In genomic region chr12:25024862-25025545, GRCm38 (mm10) we compare ENCODE assay signal across 9 mouse cellular contexts. TPM values are rescaled to one million over a fixed set of nuclear protein-coding genes. Genes with fewer than 3 reads are reported as not detected.
DNase-seq lines count a peak whose midpoint lies in the region; ATAC-seq and TF ChIP-seq lines count a peak whose summit lies in the region.
"Had no signal": no experiment of that assay in that cellular context is flagged by ENCODE, and none has a peak within 500 bp of the region (broad histone marks: within the 10 kb centered on the region; RNA-seq: fewer than 3 reads in every experiment).

No protein-coding gene starts in this region.

- H3K27me3 ChIP-seq in G1E (ENCODE audit: insufficient read depth, low read length): no peaks in the 10 kb centered on the region
- H3K27me3 ChIP-seq: liver, embryonic 15.5 days had no signal

- no peak overlapping the region for H3K4me3 ChIP-seq in gastrocnemius, adult 2 months
- no peak overlapping the region for H3K4me3 ChIP-seq in lung, adult 2 months (replicated peaks; ENCODE audit: extremely low read depth, low read depth, low read length)
- H3K4me3 ChIP-seq in G1E (ENCODE audit: low read depth, low read length): no peak overlapping the region
- H3K4me3 ChIP-seq: liver, embryonic 15.5 days had no signal

- H3K9me3 ChIP-seq in G1E (replicated peaks): no peaks in the 10 kb centered on the region
- H3K9me3 ChIP-seq: liver, embryonic 15.5 days had no signal

- no peak for DNase-seq in gastrocnemius, adult 2 months
- no peak for DNase-seq in gastrocnemius, postnatal 14 days
- no peak for DNase-seq in lung, adult 2 months
- no peak for DNase-seq in lung, postnatal 14 days
- no peak for DNase-seq in G1E (ENCODE audit: low spot score)
- peak; percentile 24 for DNase-seq in lung, postnatal 36 days
- no peak for DNase-seq in cerebellum, postnatal 4 days (ENCODE audit: low spot score in 2 of 2)
- no peak for DNase-seq in urinary bladder, postnatal 25 days (ENCODE audit: low spot score)

- no peak for TF ChIP-seq POLR2A in lung, adult 2 months (IDR thresholded peaks at IDR 0.05; ENCODE audit: borderline replicate concordance, extremely low read depth, low read depth, low read length)

- TF ChIP-seq CTCF in gastrocnemius, adult 2 months (IDR thresholded peaks at IDR 0.05): peak; percentile 43; the same call in 1 of the 2 replicates
- peak; percentile 32; the same call in 1 of the 2 replicates for TF ChIP-seq CTCF in lung, adult 2 months (IDR thresholded peaks at IDR 0.05; ENCODE audit: insufficient read depth, low read length)
- TF ChIP-seq CTCF in G1E (IDR thresholded peaks at IDR 0.05; ENCODE audit: low read depth, low read length): no peak

- no peaks in the 10 kb centered on the region; the same call in 1 of the 2 replicates for H3K4me1 ChIP-seq in lung, adult 2 months (ENCODE audit: control insufficient read depth, insufficient read depth, low read length)
- H3K4me1 ChIP-seq in G1E (ENCODE audit: insufficient read depth, low read depth, low read length): no peaks in the 10 kb centered on the region
- H3K4me1 ChIP-seq: liver, embryonic 15.5 days had no signal

- H3K27ac ChIP-seq in gastrocnemius, adult 2 months: no peak overlapping the region
- H3K27ac ChIP-seq: liver, embryonic 15.5 days had no signal

- intact Hi-C loops in gastrocnemius, adult 2 months (cut with DNase I): loop anchor here (10.0 kb wide), 2 partner anchors 70 to 1050 kb away; partner anchors contain the start of gene Id2
- intact Hi-C loops in gastrocnemius, postnatal 14 days (cut with DNase I; ENCODE audit: low total_unique reads): loop anchor here (5.0 kb wide), 1 partner anchor 1257 kb away; no protein-coding TSS in a partner anchor

- 0 out of 2 replicates have a peak, but pooled peaks have one; percentile 15 for ATAC-seq in G1E (ENCODE audit: extremely low read depth, insufficient number of reproducible peaks, low FRiP score, poor library complexity, severe bottlenecking)

- H3K36me3 ChIP-seq in G1E (replicated peaks): peaks cover 68% of the 10 kb centered on the region

- WGBS in lung, adult 2 months: 62% methylated on average over 9 of the region's 9 CpGs

RNA-seq across cellular contexts. Expression of gene Kidins220, which starts 50.3 kb away (rescaled TPM):
- total RNA-seq in gastrocnemius, adult 2 months (2021): 10 to 100 TPM; 51.3 to 56.5 TPM
- total RNA-seq in gastrocnemius, postnatal 14 days (2021): 10 to 100 TPM; 31.9 to 35.8 TPM
- polyA plus RNA-seq in lung, adult 2 months (2012; rRNA removed): 37.8 and 56.5 TPM in 2 replicates
- total RNA-seq in G1E (2014; fragmentation: Nextera tagmentation) (75.4 and 79.5 TPM in 2 replicates), G1E (2017) (69.4 and 88.5 TPM in 2 replicates)
- polyA plus RNA-seq in G1E (2012): 38.6 and 42.4 TPM in 2 replicates
